Mouse (Mus musculus) ovary, postnatal 10 days (tissue): ENCODE results near the gene Olfm2.

Experiments used
- DNase-seq: peaks from one replicate; pipeline ENCODE4 v3.0.0; 2022; ENCODE audit warnings: low spot score

The Olfm2 gene

DNA sequence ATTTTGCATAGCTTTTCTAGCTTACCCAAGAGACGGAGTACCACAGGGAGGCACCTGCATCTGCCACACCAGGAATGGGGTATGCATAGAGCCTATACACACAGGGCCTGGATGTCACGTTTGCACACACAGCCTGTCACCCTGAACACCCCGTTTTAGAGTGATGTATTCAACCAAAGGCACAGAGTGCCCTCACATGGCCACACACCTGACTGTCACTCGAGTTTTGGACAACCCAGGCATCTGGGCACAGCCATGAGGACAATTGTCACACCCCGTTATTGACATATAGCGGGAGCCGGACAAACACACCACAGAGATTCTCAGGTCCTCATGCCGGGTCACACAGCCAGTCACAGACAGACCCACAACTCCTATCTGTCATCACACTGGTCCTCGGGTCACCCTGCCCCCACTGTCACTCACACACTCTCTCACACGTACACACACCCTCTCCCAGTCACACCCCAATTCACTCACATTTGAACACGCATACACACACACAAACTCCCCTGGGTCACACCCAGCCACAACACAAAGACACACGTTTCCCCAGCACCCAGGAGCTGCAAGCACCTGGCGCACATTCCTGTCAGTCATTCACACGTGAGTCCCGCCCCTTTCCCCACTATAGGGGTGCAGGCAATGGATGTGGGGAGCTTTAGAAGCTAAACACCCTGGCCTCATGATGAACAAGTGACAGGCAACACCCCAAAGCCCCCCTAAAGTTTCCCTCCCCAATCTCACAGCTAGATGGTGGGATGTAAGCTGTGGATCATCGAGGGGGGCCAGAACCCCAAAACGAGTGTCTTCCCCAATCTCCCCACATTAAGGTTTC is 801 bp downstream of the Olfm2 start:
- no peak for DNase-seq

DNA sequence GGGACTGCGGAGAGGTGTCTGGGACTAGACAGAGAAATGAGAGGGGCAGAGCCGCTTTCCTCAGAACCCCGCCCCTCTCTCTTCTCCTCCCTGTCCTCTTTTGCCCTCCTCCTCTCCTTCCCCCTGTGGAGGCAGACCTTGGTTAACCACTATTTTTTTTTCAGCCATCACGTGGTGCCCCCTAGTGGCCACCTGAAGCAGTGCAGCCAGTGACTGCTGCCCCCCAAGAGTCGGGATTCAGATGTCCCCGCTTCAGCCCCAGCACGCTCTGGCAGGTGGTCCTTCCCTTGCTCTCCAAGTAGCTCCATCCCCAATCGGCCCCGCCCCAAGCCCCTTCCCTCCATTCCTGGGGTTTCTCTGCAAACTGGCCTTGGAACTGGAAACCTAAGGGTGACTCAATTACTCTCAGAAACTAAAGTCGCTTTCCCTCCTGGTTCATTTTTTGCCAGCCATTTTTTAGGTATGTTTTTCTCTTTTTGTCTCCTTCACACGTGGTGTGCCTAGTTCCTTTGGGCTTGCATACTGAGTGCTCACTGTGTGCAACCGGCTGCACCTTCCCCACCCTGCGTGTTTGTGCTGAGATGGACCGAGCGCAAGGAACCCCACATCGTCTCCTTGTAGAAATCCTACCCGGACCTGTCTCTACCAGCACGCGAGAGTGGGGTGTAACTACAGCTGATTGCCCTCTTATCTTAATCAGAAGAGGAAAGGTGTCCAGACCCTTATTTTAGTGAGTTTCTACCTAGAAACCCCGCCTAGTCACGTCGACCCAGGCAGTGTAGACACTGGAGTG is 2.0 kb downstream of the Olfm2 start:
- DNase-seq, result no peak

DNA sequence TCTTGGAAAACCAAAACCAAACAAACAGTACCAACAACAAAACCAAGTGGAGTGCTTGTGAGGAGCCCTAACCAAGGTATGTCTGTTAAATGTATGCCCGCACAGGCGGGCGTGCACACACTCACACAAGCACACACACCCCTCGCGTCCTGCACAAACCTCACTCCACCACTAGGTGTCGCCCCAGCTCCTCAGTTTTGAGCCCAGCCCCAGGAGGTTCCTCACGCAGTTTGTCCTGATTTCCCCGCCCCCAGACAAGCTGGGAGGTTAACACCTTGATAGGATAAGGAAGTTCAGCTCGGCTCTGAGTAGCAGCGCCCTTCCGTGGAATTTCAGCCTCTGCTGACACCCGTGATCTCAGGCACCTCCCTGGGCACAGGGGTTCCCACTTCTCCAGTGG is 5.7 kb downstream of the Olfm2 start:
- peak; percentile 62 for DNase-seq

DNA sequence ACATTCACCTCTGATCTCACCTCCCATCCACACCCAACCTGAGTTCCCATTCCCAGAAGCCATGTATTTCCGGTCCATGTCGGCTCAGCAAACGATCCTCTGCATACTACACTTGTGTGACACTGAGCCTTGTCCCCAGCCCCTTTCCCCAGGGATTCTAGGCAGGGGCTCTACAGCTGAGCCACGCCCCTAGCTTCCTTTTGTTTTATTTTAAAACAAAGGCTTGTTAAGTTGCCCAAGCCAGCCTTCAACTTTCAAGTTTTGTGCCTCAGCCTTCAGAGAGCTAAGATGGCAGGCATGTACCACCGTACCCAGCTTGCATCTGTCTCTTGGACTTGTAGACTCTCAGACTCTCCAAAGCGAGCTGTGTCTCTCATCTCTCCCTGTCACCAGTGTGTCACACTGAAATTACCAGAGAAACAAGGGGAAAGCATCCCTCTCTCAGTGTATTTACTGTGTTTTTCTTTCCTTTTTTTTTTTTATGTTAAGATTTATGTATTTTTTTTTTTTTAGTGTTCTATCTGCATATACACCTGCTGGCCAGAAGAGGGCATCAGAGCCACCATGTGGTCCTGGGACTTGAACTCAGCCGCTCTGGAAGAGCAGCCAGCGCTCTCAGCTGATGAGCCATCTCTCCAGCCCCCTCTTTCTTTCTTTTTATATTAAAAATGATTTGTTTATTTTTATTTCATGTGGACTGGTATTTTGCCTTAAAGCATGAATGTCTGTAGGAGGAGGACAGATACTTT is 7.7 kb downstream of the Olfm2 start:
- no peak for DNase-seq

GRCm38 (mm10) chr9:20737227-20737626 is 8.9 kb downstream of the Olfm2 start:
- no peak for DNase-seq

DNA sequence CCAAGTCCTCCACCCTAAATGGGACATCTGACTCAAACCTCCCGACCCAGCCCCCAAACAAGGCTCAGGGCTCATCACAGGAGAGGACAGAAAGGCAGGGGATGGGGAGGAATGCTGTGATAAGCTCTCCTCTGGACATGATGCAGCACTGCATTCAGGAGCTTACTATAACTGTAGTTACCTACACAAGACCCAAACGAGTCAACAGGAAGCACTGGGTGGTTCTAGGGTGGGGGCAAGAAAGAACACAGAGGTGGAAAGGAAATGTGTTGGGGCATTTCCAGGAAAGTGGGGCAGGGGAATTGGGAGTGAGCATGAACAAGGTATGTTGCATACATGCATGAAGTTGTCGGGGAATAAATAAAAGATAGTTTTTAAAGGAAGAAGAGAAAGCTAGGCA is 11.5 kb downstream of the Olfm2 start:
- no peak for DNase-seq

GRCm38 (mm10) chr9:20731797-20732196 is 14.4 kb downstream of the Olfm2 start:
- DNase-seq, result no peak

- DNase-seq, result no peak
Measured at GRCm38 (mm10) chr9:20729451-20729850, 16.7 kb downstream of the Olfm2 start.

- DNase-seq, result peak; percentile 27
Measured at GRCm38 (mm10) chr9:20727601-20728113, 18.5 kb downstream of the Olfm2 start.

- DNase-seq, result no peak
Measured at GRCm38 (mm10) chr9:20726859-20727600, 19.1 kb downstream of the Olfm2 start.

GRCm38 (mm10) chr9:20726134-20726858 is 19.9 kb downstream of the Olfm2 start:
- no peak for DNase-seq

DNA sequence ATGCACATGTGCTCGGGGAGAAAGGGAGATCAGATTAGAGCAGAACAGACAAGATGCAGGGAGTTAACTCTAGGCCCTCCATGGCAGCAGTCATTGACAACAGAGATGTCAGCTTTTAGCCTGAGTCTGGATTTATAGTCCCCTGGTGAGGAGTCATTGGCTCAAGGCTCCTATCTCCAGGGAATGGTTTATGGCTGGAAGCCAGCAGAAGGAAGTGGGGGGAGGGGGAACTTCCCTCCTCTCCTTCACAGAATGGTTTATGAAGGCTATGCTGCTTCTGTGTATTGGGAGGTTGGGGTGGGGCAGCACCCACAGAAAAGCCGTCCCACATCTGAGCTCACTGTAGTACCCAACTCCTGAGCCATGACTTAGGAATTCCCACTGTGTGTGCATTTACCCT is 24.6 kb downstream of the Olfm2 start:
- no peak for DNase-seq

DNA sequence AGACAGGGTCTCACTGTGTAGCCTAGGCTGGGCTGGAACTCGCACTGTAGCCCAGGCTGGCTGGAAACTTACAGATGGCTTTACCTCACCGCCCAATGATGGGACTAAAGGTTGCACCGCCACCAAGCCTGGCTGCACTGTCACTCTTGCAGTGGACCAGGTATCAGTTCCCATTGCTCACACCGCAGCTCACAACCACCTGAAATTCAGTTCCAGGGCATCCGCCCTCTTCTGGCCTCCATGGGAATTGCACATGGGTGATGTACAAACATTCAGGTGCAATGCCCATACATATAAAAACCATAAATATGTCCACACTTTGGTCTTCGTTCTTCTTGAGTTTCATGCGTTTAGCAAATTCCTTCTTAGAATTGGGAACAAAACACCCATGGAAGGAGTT is 30.8 kb downstream of the Olfm2 start:
- DNase-seq, result no peak

GRCm38 (mm10) chr9:20713478-20713987 is 32.6 kb downstream of the Olfm2 start:
- no peak for DNase-seq

DNA sequence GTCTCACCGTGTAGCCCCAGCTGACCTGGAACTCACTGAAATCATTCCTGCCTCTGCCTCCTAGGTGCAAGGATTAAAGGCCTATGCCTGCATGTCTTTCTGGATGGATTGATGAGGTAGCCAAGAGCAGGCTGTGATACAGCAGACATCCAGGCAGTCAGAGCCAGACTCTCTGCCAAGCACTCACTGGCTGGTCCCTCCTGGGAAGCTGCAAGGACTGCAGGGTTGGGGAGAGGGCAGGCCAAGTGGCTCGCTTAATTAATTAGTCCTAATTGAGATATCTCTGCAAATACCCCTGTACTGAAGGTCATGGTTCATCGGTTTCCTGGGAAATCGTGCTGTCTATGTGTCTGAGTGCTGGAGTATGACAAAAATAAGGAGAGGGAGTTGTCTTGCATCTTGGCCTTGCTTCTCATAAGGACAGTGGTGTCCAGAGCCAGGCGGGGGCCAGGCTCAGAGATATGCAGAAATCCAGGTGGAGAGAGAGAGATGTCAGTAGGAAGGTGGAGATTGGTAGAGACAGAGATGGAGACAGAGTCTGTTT is 33.1 kb downstream of the Olfm2 start:
- no peak for DNase-seq

DNA sequence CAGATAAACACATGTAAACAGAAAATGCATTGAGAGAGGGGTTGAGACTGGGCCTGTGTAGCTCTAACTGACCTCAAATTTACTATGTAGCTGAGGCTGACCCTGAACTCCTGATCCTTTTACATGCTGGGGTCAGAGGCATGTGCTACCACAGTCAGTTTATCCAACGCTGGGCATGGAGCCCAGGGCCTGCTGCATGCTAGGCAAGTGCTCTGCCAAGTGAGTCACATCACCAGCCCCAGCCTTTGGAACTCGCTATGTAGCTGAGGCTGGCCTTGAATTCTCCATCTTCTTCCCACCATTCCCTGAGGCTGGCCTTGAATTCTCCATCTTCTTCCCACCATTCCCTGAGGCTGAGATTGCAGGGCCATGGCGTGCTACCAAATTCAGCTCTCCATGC is 35.7 kb downstream of the Olfm2 start:
- no peak for DNase-seq

DNA sequence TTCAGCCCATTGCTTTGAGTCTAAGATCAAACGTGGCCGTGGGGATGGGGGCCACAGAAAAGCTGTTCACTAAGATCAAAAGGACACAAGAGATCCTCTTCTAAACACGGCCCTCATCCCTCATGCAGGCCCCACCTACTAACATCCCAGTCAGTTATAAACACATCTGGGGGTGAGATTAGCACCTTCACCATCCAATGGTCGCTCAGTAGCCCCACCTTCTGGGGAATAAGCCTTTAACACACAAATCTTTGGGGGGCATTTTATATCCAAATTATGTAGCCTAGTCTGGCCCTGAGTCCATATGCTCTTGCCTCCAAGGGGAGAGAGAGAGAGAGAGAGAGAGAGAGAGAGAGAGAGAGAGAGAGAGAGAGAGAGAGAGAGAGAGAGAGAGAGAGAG is 40.2 kb downstream of the Olfm2 start:
- DNase-seq, result no peak

DNA sequence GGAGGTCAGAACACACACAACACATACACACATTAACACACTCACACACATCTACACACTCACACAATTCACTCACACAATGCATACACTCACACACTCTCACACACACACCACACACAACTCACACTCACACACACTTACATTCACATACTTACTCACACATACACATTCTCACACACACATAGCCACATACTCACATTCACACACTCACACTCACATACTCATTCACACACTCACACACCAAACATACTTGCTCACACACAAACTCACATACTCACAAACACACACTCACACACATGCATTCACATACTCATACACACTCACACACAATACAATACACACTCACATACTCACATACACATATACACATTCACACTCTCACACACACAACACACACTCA is 40.7 kb downstream of the Olfm2 start:
- no peak for DNase-seq

GRCm38 (mm10) chr9:20703832-20704380 is 42.2 kb downstream of the Olfm2 start:
- no peak for DNase-seq

- DNase-seq, result no peak
Measured at GRCm38 (mm10) chr9:20697466-20697865, 48.7 kb downstream of the Olfm2 start.
